In genomic region chr19:30889851-30890250, GRCm38 (mm10) we compare ENCODE assay signal across 28 mouse cellular contexts.
DNase-seq lines count a peak whose midpoint lies in the region; ATAC-seq and TF ChIP-seq lines count a peak whose summit lies in the region.
"Had no signal": no experiment of that assay in that cellular context is flagged by ENCODE, and none has a peak within 500 bp of the region (broad histone marks: within the 10 kb centered on the region; RNA-seq: fewer than 3 reads in every experiment).

No protein-coding gene starts in this region.

- no peak overlapping the region for H3K4me2 ChIP-seq in hindbrain, embryonic 14.5 days (replicated peaks)
- peak overlapping the region; percentile 3 for H3K4me2 ChIP-seq in myocyte (ENCODE audit: low read depth)
- H3K4me2 ChIP-seq: embryonic facial prominence, embryonic 13.5 days; heart, embryonic 11.5 days; hindbrain, embryonic 12.5 days; intestine, embryonic 15.5 days; limb, embryonic 12.5 days; liver, embryonic 11.5 days; midbrain, embryonic 12.5 days; neural tube, embryonic 13.5 days had no signal

- no peaks in the 10 kb centered on the region for H3K27me3 ChIP-seq in hindbrain, embryonic 10.5 days (ENCODE audit: insufficient read depth, poor library complexity, severe bottlenecking)
- H3K27me3 ChIP-seq in hindbrain, embryonic 14.5 days (ENCODE audit: control insufficient read depth, insufficient read depth, low read length): no peaks in the 10 kb centered on the region
- H3K27me3 ChIP-seq in C2C12 (ENCODE audit: control insufficient read depth, insufficient read depth, insufficient read length) (no peaks in the 10 kb centered on the region), myocyte (ENCODE audit: control insufficient read depth, insufficient read depth, insufficient read length) (no peaks in the 10 kb centered on the region)
- no peaks in the 10 kb centered on the region for H3K27me3 ChIP-seq in embryonic facial prominence, embryonic 10.5 days (replicated peaks; ENCODE audit: low read depth, poor library complexity, severe bottlenecking)
- H3K27me3 ChIP-seq: embryonic facial prominence, embryonic 13.5 days; hindbrain, embryonic 12.5 days; intestine, embryonic 15.5 days; limb, embryonic 12.5 days; midbrain, embryonic 12.5 days; neural tube, embryonic 13.5 days had no signal

- H3K4me1 ChIP-seq in hindbrain, embryonic 10.5 days (replicated peaks): peaks cover 13% of the 10 kb centered on the region
- H3K4me1 ChIP-seq in hindbrain, embryonic 14.5 days (replicated peaks; ENCODE audit: control insufficient read depth, insufficient read depth, low read length): peaks cover 4% of the 10 kb centered on the region; the same call in 1 of the 2 replicates
- H3K4me1 ChIP-seq in embryonic facial prominence, embryonic 10.5 days: peaks cover 13% of the 10 kb centered on the region
- H3K4me1 ChIP-seq: embryonic facial prominence, embryonic 13.5 days; intestine, embryonic 15.5 days; limb, embryonic 12.5 days had no signal

- ATAC-seq in hindbrain, embryonic 14.5 days (ENCODE audit: low FRiP score): no peak
- ATAC-seq: activated CD4-positive, CD25-positive, alpha-beta regulatory T cell, adult 4 months; forebrain, embryonic 14.5 days; intestine, embryonic 15.5 days; liver, postnatal 0 days had no signal

- H3K79me2 ChIP-seq in C2C12 (ENCODE audit: control insufficient read depth, insufficient read depth) (no peaks in the 10 kb centered on the region), myocyte (ENCODE audit: control insufficient read depth, insufficient read depth) (no peaks in the 10 kb centered on the region)

- no peak for DNase-seq in hindbrain, embryonic 10.5 days (ENCODE audit: low spot score)
- DNase-seq in hindbrain, embryonic 14.5 days (ENCODE audit: low spot score): no peak
- DNase-seq in embryonic facial prominence, embryonic 10.5 days (ENCODE audit: low spot score): no peak
- DNase-seq in heart, postnatal 4 days: no peak
- DNase-seq in adipocyte (ENCODE audit: low spot score): no peak
- DNase-seq: adrenal gland, postnatal 10 days; cerebellum, adult 2 months; cerebellum, postnatal 25 days; gastrocnemius, postnatal 10 days; kidney, adult 9 months; kidney, postnatal 36 days; liver, postnatal 0 days; lung, postnatal 10 days; right cerebral cortex, postnatal 4 days; thymus, postnatal 36 days had no signal

- H3ac ChIP-seq in C2C12 (ENCODE audit: control insufficient read depth, insufficient read length, low read depth) (no peak overlapping the region), myocyte (ENCODE audit: control insufficient read depth, insufficient read length) (no peak overlapping the region)

- no peak for TF ChIP-seq POLR2A in myocyte (IDR thresholded peaks at IDR 0.05; ENCODE audit: insufficient read length, low read depth)

- peak overlapping the region; percentile 56; the same call in 1 of the 2 replicates for H3K27ac ChIP-seq in hindbrain, embryonic 10.5 days
- no peak overlapping the region for H3K27ac ChIP-seq in hindbrain, embryonic 14.5 days
- peak overlapping the region; percentile 69; the same call in 1 of the 2 replicates for H3K27ac ChIP-seq in embryonic facial prominence, embryonic 10.5 days (replicated peaks)
- H3K27ac ChIP-seq: embryonic facial prominence, embryonic 13.5 days; hindbrain, embryonic 12.5 days; intestine, embryonic 15.5 days; limb, embryonic 12.5 days; midbrain, embryonic 12.5 days; neural tube, embryonic 13.5 days had no signal

- H3K9me3 ChIP-seq in hindbrain, embryonic 10.5 days: no peaks in the 10 kb centered on the region
- H3K9me3 ChIP-seq in hindbrain, embryonic 14.5 days (ENCODE audit: control insufficient read depth, low read length): no peaks in the 10 kb centered on the region
- H3K9me3 ChIP-seq in embryonic facial prominence, embryonic 10.5 days: no peaks in the 10 kb centered on the region
- H3K9me3 ChIP-seq: embryonic facial prominence, embryonic 13.5 days; hindbrain, embryonic 12.5 days; intestine, embryonic 15.5 days; limb, embryonic 12.5 days; midbrain, embryonic 12.5 days; neural tube, embryonic 13.5 days had no signal

- H3K4me3 ChIP-seq in hindbrain, embryonic 10.5 days: no peak overlapping the region
- H3K4me3 ChIP-seq in hindbrain, embryonic 14.5 days (replicated peaks; ENCODE audit: low read length): no peak overlapping the region
- H3K4me3 ChIP-seq in C2C12 (ENCODE audit: insufficient read depth, poor library complexity, severe bottlenecking) (no peak overlapping the region), myocyte (no peak overlapping the region)
- H3K4me3 ChIP-seq in embryonic facial prominence, embryonic 10.5 days: no peak overlapping the region
- H3K4me3 ChIP-seq: embryonic facial prominence, embryonic 13.5 days; erythroblast, embryonic 14.5 days; hindbrain, embryonic 12.5 days; intestine, embryonic 15.5 days; limb, embryonic 12.5 days; midbrain, embryonic 12.5 days; neural tube, embryonic 13.5 days had no signal

- H3K79me3 ChIP-seq in C2C12 (ENCODE audit: low read depth): no peaks in the 10 kb centered on the region

- 66% methylated on average over 3 of the region's 3 CpGs for WGBS in hindbrain, embryonic 10.5 days
- 81% methylated on average over 3 of the region's 3 CpGs for WGBS in hindbrain, embryonic 14.5 days
- 42% methylated on average over 3 of the region's 3 CpGs for WGBS in embryonic facial prominence, embryonic 10.5 days

- H3K9ac ChIP-seq in hindbrain, embryonic 14.5 days: no peak overlapping the region
- H3K9ac ChIP-seq: embryonic facial prominence, embryonic 13.5 days; hindbrain, embryonic 12.5 days; intestine, embryonic 15.5 days; limb, embryonic 12.5 days; liver, postnatal 0 days; midbrain, embryonic 12.5 days; neural tube, embryonic 13.5 days had no signal

- TF ChIP-seq CTCF in C2C12 (IDR thresholded peaks at IDR 0.05; ENCODE audit: control insufficient read depth, insufficient read depth, insufficient read length): no peak

- H3K36me3 ChIP-seq in hindbrain, embryonic 10.5 days: no peaks in the 10 kb centered on the region
- H3K36me3 ChIP-seq in hindbrain, embryonic 14.5 days (replicated peaks; ENCODE audit: control insufficient read depth, insufficient read depth): no peaks in the 10 kb centered on the region
- H3K36me3 ChIP-seq in C2C12 (ENCODE audit: control insufficient read depth, insufficient read depth): no peaks in the 10 kb centered on the region
- H3K36me3 ChIP-seq in embryonic facial prominence, embryonic 10.5 days (replicated peaks): no peaks in the 10 kb centered on the region
- no peaks in the 10 kb centered on the region for H3K36me3 ChIP-seq in myocyte (ENCODE audit: control insufficient read depth, insufficient read depth)
- H3K36me3 ChIP-seq: embryonic facial prominence, embryonic 13.5 days; hindbrain, embryonic 12.5 days; intestine, embryonic 15.5 days; limb, embryonic 12.5 days; midbrain, embryonic 12.5 days; neural tube, embryonic 13.5 days had no signal

TF ChIP-seq in C2C12, 6 proteins besides CTCF, POLR2A, EP300 and RAD21:
- TF ChIP-seq MYOD1 (IDR thresholded peaks at IDR 0.05; ENCODE audit: control insufficient read depth, insufficient read length, low read depth): no peak
- TF ChIP-seq CEBPB (IDR thresholded peaks at IDR 0.05; ENCODE audit: low read depth): peak; percentile 40
- TF ChIP-seq MYOG (IDR thresholded peaks at IDR 0.05; ENCODE audit: control insufficient read depth, extremely low read depth, insufficient read length): no peak

TF ChIP-seq in myocyte, 11 proteins besides CTCF, POLR2A, EP300 and RAD21:
- TF ChIP-seq CEBPB (IDR thresholded peaks at IDR 0.05; ENCODE audit: insufficient read depth, poor library complexity, severe bottlenecking) (peak; percentile 71; the same call in 1 of the 2 replicates), MYOD1 (IDR thresholded peaks at IDR 0.05; ENCODE audit: control insufficient read depth in 1 of 3, insufficient read length in 2 of 3, low read depth in 2 of 3) (no peak)
